Mouse (Mus musculus): ENCODE results near the gene Shroom3.

- no peak for TF ChIP-seq CTCF (IDR thresholded peaks at IDR 0.05; ENCODE audit: borderline replicate concordance, insufficient read depth, low read depth, low read length)
- no peak for TF ChIP-seq POLR2A (IDR thresholded peaks at IDR 0.05; ENCODE audit: borderline replicate concordance, insufficient read depth, low read length)
Measured at GRCm38 (mm10) chr5:92980862-92981261, 297.6 kb downstream of the Shroom3 start.

All from cerebellum, adult 2 months (tissue).